Mouse (Mus musculus): Measurements from ENCODE around the gene Ddx60. TPM values are rescaled to one million over a fixed set of nuclear protein-coding genes. Genes with fewer than 3 reads are reported as not detected.

The Ddx60 gene
- polyA plus RNA-seq, 1 experiment, result not detected

GRCm38 (mm10) chr8:61969581-61969980 is 41.7 kb downstream of the Ddx60 start:
- no peak for TF ChIP-seq CTCF (IDR thresholded peaks at IDR 0.05; ENCODE audit: insufficient read depth, low read depth, low read length)
- no peak for TF ChIP-seq POLR2A (IDR thresholded peaks at IDR 0.05; ENCODE audit: insufficient read depth, low read depth, low read length)
- WGBS, result 46% methylated on average over 3 of the region's 3 CpGs
- no peak overlapping the region for H3K4me3 ChIP-seq (ENCODE audit: insufficient read depth, low read depth, low read length)
- H3K4me1 ChIP-seq (ENCODE audit: control insufficient read depth, insufficient read depth, low read length), result no peaks in the 10 kb centered on the region
- H3K27ac ChIP-seq (ENCODE audit: insufficient read depth, low read depth, low read length), result no peak overlapping the region

- no peaks in the 10 kb centered on the region for H3K4me1 ChIP-seq (ENCODE audit: control insufficient read depth, insufficient read depth, low read length)
- WGBS, result 94% methylated on average over 4 of the region's 4 CpGs
- TF ChIP-seq POLR2A (IDR thresholded peaks at IDR 0.05; ENCODE audit: insufficient read depth, low read depth, low read length), result no peak
These were observed 57.1 kb downstream of the Ddx60 start for GRCm38 (mm10) chr8:61984941-61985340.

GRCm38 (mm10) chr8:61985703-61986475 is 58.0 kb downstream of the Ddx60 start:
- Histone ChIP-seq H3K4me1 (ENCODE audit: control insufficient read depth, insufficient read depth, low read length) (no peaks in the 10 kb centered on the region), H3K4me3 (ENCODE audit: insufficient read depth, low read depth, low read length) (no peak overlapping the region), H3K27ac (ENCODE audit: insufficient read depth, low read depth, low read length) (no peak overlapping the region)
- no peak for TF ChIP-seq CTCF (IDR thresholded peaks at IDR 0.05; ENCODE audit: insufficient read depth, low read depth, low read length)
- no peak for TF ChIP-seq POLR2A (IDR thresholded peaks at IDR 0.05; ENCODE audit: insufficient read depth, low read depth, low read length)
- 78% methylated on average over 6 of the region's 6 CpGs for WGBS

More at GRCm38 (mm10) chr8:61984941-61985340, 57.1 kb downstream of the Ddx60 start:
- no peak overlapping the region for H3K27ac ChIP-seq (ENCODE audit: insufficient read depth, low read depth, low read length)
- H3K4me3 ChIP-seq (ENCODE audit: insufficient read depth, low read depth, low read length), result no peak overlapping the region

- Histone ChIP-seq H3K4me3 (ENCODE audit: insufficient read depth, low read depth, low read length) (no peak overlapping the region), H3K4me1 (ENCODE audit: control insufficient read depth, insufficient read depth, low read length) (no peaks in the 10 kb centered on the region), H3K27ac (ENCODE audit: insufficient read depth, low read depth, low read length) (no peak overlapping the region)
- no peak for TF ChIP-seq CTCF (IDR thresholded peaks at IDR 0.05; ENCODE audit: insufficient read depth, low read depth, low read length)
- TF ChIP-seq POLR2A (IDR thresholded peaks at IDR 0.05; ENCODE audit: insufficient read depth, low read depth, low read length), result no peak
- 36% methylated on average over 6 of the region's 6 CpGs for WGBS
These were observed 61.6 kb downstream of the Ddx60 start for GRCm38 (mm10) chr8:61989464-61989863.

GRCm38 (mm10) chr8:61992796-61993195 is 64.9 kb downstream of the Ddx60 start:
- TF ChIP-seq POLR2A (IDR thresholded peaks at IDR 0.05; ENCODE audit: insufficient read depth, low read depth, low read length), result no peak
- no peak for TF ChIP-seq CTCF (IDR thresholded peaks at IDR 0.05; ENCODE audit: insufficient read depth, low read depth, low read length)
- Histone ChIP-seq H3K27ac (ENCODE audit: insufficient read depth, low read depth, low read length) (no peak overlapping the region), H3K4me1 (ENCODE audit: control insufficient read depth, insufficient read depth, low read length) (no peaks in the 10 kb centered on the region), H3K4me3 (ENCODE audit: insufficient read depth, low read depth, low read length) (no peak overlapping the region)
- WGBS, result 98% methylated on average over 1 of the region's 1 CpGs

- no peak for TF ChIP-seq CTCF (IDR thresholded peaks at IDR 0.05; ENCODE audit: insufficient read depth, low read depth, low read length)
- Histone ChIP-seq H3K27ac (ENCODE audit: insufficient read depth, low read depth, low read length) (no peak overlapping the region), H3K4me3 (ENCODE audit: insufficient read depth, low read depth, low read length) (no peak overlapping the region), H3K4me1 (ENCODE audit: control insufficient read depth, insufficient read depth, low read length) (no peaks in the 10 kb centered on the region)
- WGBS, result 86% methylated on average over 2 of the region's 2 CpGs
These were observed 69.2 kb downstream of the Ddx60 start for GRCm38 (mm10) chr8:61997125-61997524.

- no peak overlapping the region for H3K4me3 ChIP-seq (ENCODE audit: insufficient read depth, low read depth, low read length)
- TF ChIP-seq CTCF (IDR thresholded peaks at IDR 0.05; ENCODE audit: insufficient read depth, low read depth, low read length), result no peak
- TF ChIP-seq POLR2A (IDR thresholded peaks at IDR 0.05; ENCODE audit: insufficient read depth, low read depth, low read length), result no peak
- WGBS, result 89% methylated on average over 4 of the region's 4 CpGs
- no peak overlapping the region for H3K27ac ChIP-seq (ENCODE audit: insufficient read depth, low read depth, low read length)
- no peaks in the 10 kb centered on the region for H3K4me1 ChIP-seq (ENCODE audit: control insufficient read depth, insufficient read depth, low read length)
These were observed 86.3 kb downstream of the Ddx60 start for GRCm38 (mm10) chr8:62014166-62014565.

- Histone ChIP-seq H3K27ac (ENCODE audit: insufficient read depth, low read depth, low read length) (no peak overlapping the region), H3K4me1 (ENCODE audit: control insufficient read depth, insufficient read depth, low read length) (no peaks in the 10 kb centered on the region), H3K4me3 (ENCODE audit: insufficient read depth, low read depth, low read length) (no peak overlapping the region)
- no peak for TF ChIP-seq POLR2A (IDR thresholded peaks at IDR 0.05; ENCODE audit: insufficient read depth, low read depth, low read length)
- no peak for TF ChIP-seq CTCF (IDR thresholded peaks at IDR 0.05; ENCODE audit: insufficient read depth, low read depth, low read length)
- 89% methylated on average over 4 of the region's 4 CpGs for WGBS
These were observed 86.7 kb downstream of the Ddx60 start for GRCm38 (mm10) chr8:62014582-62014981.

GRCm38 (mm10) chr8:62034351-62034750 is 106.5 kb downstream of the Ddx60 start:
- TF ChIP-seq CTCF (IDR thresholded peaks at IDR 0.05; ENCODE audit: insufficient read depth, low read depth, low read length) (no peak), POLR2A (IDR thresholded peaks at IDR 0.05; ENCODE audit: insufficient read depth, low read depth, low read length) (no peak)
- H3K4me1 ChIP-seq (ENCODE audit: control insufficient read depth, insufficient read depth, low read length), result no peaks in the 10 kb centered on the region
- H3K27ac ChIP-seq (ENCODE audit: insufficient read depth, low read depth, low read length), result no peak overlapping the region
- 79% methylated on average over 3 of the region's 3 CpGs for WGBS
- no peak overlapping the region for H3K4me3 ChIP-seq (ENCODE audit: insufficient read depth, low read depth, low read length)
